Mouse (Mus musculus) kidney, postnatal 0 days (tissue): Measurements from ENCODE around the gene 1600002K03Rik. TPM values are rescaled to one million over a fixed set of nuclear protein-coding genes. Genes with fewer than 3 reads are reported as not detected.
A peak's percentile ranks its signal among the peaks of the same experiment; 100 is the strongest.
"Not testable (repeated sequence)": the region's sequence is repeated elsewhere in the genome, so short reads cannot be mapped to it uniquely, and the experiment has no call there.

Source experiments
- ATAC-seq: fragments of 200-750 bp; cut with Nextera tagmentation; replicated peaks from 2 replicates; pipeline ENCODE4 v1.8.0; 2017; ENCODE audit warnings: low read depth, moderate number of reproducible peaks, moderate TSS enrichment, moderate library complexity; ENCODE audit not compliant: low FRiP score
- DNase-seq: peaks from one replicate; pipeline ENCODE4 v3.0.0-alpha.2; 2016; ENCODE audit warnings: low spot score
- H3K27ac ChIP-seq: fragments of 300-500 bp; sonication (generic); 2 replicates; pipeline ENCODE4 v1.5.1; 2014; ENCODE audit warnings: mild to moderate bottlenecking
- H3K27me3 ChIP-seq: fragments of 300-500 bp; sonication (generic); 2 replicates; pipeline ENCODE4 v1.6.1; 2014; ENCODE audit warnings: low read length, mixed read lengths; ENCODE audit not compliant: insufficient read depth
- H3K36me3 ChIP-seq: fragments of 300-500 bp; sonication (generic); 2 replicates; pipeline ENCODE4 v1.6.1; 2014; ENCODE audit warnings: low read length, mixed read lengths; ENCODE audit not compliant: insufficient read depth
- H3K4me1 ChIP-seq: fragments of 300-500 bp; sonication (generic); replicated peaks from 2 replicates; pipeline ENCODE4 v1.6.1; 2014; ENCODE audit warnings: antibody characterized with exemption, low read length, mixed read lengths; ENCODE audit not compliant: insufficient read depth
- H3K4me2 ChIP-seq: fragments of 300-500 bp; sonication (generic); 2 replicates; pipeline ENCODE4 v1.6.1; 2014; ENCODE audit warnings: mild to moderate bottlenecking, low read length, moderate library complexity, mixed read lengths
- H3K4me3 ChIP-seq: fragments of 300-500 bp; sonication (generic); replicated peaks from 2 replicates; pipeline ENCODE4 v1.5.1; 2014; ENCODE audit warnings: low read depth, low read length
- H3K9ac ChIP-seq: fragments of 300-500 bp; sonication (generic); 2 replicates; pipeline ENCODE4 v1.6.1; 2014; ENCODE audit warnings: low read depth, low read length
- H3K9me3 ChIP-seq: fragments of 300-500 bp; sonication (generic); replicated peaks from 2 replicates; pipeline ENCODE4 v1.6.1; 2016; ENCODE audit warnings: low read length, inconsistent platforms, mixed read lengths
- CTCF ChIP-seq: IDR thresholded peaks from 2 replicates; pipeline ENCODE4 v1.5.1; 2016; ENCODE audit warnings: antibody characterized with exemption, low read depth, mild to moderate bottlenecking, moderate library complexity
- WGBS: fragments of 180-500 bp; shearing (Covaris S2); extraction: QIAGEN DNeasy Blood & Tissue Kit; methylation state at CpG from one replicate; pipeline ENCODE4 v1.1.7; 2014; 5-methylcytosine and 5-hydroxymethylcytosine counted together
- polyA plus RNA-seq: library from polyadenylated mRNA; unstranded; fragments of >200 nt; fragmentation: Nextera tagmentation; extraction: Ambion mirVana; gene quantifications from 2 replicates; pipeline ENCODE4 v1.2.1, GENCODE M21; 2015

1600002K03Rik gene
- polyA plus RNA-seq, 1 experiment from 2014 or later, result 11.0 TPM

DNA sequence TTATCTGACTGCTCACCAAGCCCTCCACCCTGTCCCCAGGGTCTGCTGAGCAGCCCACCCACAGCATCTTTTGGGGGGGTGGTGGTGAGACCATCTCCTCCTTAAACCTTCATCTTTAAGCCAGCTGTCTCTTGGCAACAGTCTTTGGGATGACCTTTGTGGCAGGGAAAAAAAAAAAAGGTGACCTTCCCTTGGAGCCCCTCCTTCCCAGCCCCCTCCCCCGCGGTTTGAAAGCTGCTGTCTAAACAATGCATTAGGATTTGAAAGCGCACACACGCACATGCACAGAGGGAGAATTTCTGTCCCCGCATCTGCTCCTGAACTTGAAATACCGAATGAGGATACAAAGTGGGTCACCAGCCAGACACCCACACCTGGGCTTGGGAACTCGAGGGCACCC is 31.3 kb downstream of the 1600002K03Rik start:
- 21% methylated on average over 7 of the region's 7 CpGs for WGBS
- Histone ChIP-seq H3K27me3 (no peaks in the 10 kb centered on the region), H3K36me3 (no peaks in the 10 kb centered on the region), H3K27ac (no peak overlapping the region), H3K4me2 (no peak overlapping the region), H3K4me1 (peaks cover 1% of the 10 kb centered on the region; the same call in 1 of the 2 replicates), H3K4me3 (no peak overlapping the region), H3K9me3 (no peaks in the 10 kb centered on the region), H3K9ac (no peak overlapping the region)
- DNase-seq (no peak), ATAC-seq (no peak)
- no peak for TF ChIP-seq CTCF

DNA sequence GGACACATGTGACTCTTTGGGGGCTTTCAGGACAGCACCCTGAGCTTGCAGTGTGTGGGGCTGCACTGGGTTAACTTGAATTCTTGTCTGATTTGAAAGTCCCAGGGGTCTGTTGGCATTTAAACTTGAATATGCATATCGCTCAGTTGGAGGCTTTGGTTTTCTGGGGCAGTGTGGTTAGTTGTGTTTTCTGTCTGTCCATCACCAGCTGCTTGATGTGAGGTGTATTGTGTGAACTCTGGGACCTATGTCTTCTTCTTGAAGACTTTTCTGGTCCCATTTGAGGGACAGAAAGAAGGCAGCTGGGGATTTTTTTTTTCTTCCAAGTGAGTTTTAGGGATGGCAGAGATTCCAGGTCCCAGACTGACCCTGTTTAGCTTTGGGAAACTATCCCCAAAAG is 34.5 kb downstream of the 1600002K03Rik start:
- WGBS, result 84% methylated on average over 1 of the region's 1 CpGs
- no peak overlapping the region for H3K4me3 ChIP-seq
- no peaks in the 10 kb centered on the region for H3K9me3 ChIP-seq
- TF ChIP-seq CTCF, result no peak
- no peaks in the 10 kb centered on the region for H3K27me3 ChIP-seq
- peaks cover 4% of the 10 kb centered on the region; the same call in 1 of the 2 replicates for H3K4me1 ChIP-seq
- no peak for DNase-seq
- no peak overlapping the region for H3K9ac ChIP-seq
- no peak overlapping the region for H3K27ac ChIP-seq
- no peak for ATAC-seq
- H3K4me2 ChIP-seq, result no peak overlapping the region
- no peaks in the 10 kb centered on the region for H3K36me3 ChIP-seq

DNA sequence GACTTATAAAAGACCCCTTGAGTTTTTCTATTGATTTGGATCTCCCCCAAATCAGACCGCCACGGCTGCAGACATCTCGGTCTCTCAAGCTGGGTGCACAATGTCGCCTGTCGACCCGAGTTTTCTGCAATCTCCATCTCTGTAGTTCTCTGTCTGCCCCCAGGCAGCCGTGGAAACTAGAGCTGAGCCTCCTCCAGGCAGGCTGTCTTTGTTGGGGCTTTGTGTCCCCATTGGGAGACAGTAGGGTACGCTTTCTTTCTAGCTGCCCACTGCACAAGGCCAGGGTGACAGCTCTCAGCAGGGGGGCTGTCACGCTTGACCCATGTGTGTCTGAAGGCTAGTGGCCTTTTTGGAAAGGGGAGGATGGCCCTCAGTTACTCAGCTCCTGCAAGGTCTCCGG is 34.9 kb downstream of the 1600002K03Rik start:
- peaks cover 4% of the 10 kb centered on the region; the same call in 1 of the 2 replicates for H3K4me1 ChIP-seq
- no peak overlapping the region for H3K4me3 ChIP-seq
- H3K4me2 ChIP-seq, result no peak overlapping the region
- no peak for TF ChIP-seq CTCF
- H3K9me3 ChIP-seq, result no peaks in the 10 kb centered on the region
- H3K27ac ChIP-seq, result no peak overlapping the region
- no peak for ATAC-seq
- H3K36me3 ChIP-seq, result no peaks in the 10 kb centered on the region
- no peak overlapping the region for H3K9ac ChIP-seq
- DNase-seq, result no peak
- 75% methylated on average over 10 of the region's 10 CpGs for WGBS
- H3K27me3 ChIP-seq, result no peaks in the 10 kb centered on the region

DNA sequence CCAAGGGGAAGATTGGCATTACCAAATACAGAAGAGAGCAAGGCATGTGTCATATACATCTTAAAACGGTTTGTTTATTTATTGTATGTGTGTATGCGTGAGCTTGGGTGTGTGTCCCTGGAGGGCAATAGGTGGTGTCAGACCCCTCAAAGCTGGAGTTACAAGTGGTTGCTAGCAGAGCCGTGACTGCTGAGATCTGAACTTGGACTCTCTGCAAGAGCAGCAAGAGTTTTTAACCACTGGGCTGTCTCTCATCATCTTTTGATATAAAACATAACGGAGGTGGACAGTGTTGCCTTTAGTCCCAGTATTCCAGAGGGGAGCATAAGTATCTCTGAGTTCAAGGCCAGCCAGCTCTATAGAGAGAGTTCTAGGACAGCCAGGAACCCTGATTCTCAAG is 35.5 kb downstream of the 1600002K03Rik start:
- DNase-seq, result no peak
- Histone ChIP-seq H3K9ac (no peak overlapping the region), H3K36me3 (no peaks in the 10 kb centered on the region), H3K27ac (no peak overlapping the region), H3K9me3 (no peaks in the 10 kb centered on the region), H3K4me2 (no peak overlapping the region), H3K4me1 (peaks cover 4% of the 10 kb centered on the region; the same call in 1 of the 2 replicates), H3K27me3 (no peaks in the 10 kb centered on the region), H3K4me3 (no peak overlapping the region)
- 76% methylated on average over 4 of the region's 4 CpGs for WGBS
- TF ChIP-seq CTCF, result no peak
- ATAC-seq, result no peak

DNA sequence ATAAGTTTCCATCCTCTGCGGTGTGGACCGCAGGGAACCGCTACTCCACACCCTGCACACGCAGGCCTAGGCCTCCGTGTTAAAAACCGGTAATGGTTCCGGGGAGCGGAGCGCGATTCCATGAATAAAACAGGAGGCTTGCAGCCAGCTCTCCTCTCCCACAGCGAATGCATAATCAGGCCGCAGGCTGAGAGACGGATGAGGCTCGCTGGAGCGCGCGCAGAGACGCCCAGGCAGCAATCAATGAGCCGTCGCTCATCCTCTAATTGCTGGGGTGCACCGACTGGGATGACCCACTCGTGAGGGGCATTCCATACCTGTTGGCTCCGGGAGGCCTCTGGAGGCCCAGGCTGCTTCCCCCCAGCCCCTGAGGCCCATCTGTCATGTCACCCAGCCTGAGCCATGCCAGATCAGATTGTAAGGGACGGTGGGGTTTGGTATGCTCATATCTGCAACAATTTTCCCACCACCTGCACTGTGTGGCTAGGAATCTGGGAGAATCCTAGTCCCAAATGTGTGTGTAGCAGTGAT is 36.2 kb downstream of the 1600002K03Rik start:
- Histone ChIP-seq H3K9ac (peak overlapping the region; percentile 18; the same call in 1 of the 2 replicates), H3K4me2 (peak overlapping the region; percentile 8; the same call in 1 of the 2 replicates), H3K4me3 (no peak overlapping the region), H3K9me3 (no peaks in the 10 kb centered on the region), H3K27ac (no peak overlapping the region), H3K27me3 (no peaks in the 10 kb centered on the region), H3K36me3 (no peaks in the 10 kb centered on the region), H3K4me1 (peaks cover 4% of the 10 kb centered on the region; the same call in 1 of the 2 replicates)
- TF ChIP-seq CTCF, result no peak
- 13% methylated on average over 24 of the region's 24 CpGs for WGBS
- ATAC-seq, result no peak
- peak; percentile 34 for DNase-seq

DNA sequence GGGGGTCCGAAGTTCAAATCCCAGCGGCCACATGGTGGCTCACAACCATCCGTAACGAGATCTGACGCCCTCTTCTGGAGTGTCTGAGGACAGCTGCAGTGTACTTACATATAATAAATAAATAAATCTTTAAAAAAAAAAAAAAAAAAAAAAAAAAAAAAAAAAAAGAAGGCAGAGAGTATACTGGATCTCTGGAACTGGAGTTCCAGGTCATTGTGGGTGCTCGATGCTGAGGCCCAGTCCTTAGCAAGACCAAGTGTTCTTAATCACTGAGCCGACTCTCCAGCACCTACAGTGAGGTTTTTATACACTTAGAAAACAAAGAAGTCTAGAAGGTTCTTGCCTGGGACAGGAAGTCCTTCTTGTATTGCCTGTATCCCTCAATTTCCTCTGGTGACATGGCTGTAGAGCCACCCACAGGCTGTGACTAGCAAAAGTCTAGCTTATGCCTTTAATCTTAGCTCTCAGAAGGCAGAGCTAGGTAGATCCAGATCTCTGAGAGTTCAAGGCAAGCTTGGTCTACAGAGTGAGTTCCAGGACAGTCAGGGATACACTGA is 38.9 kb downstream of the 1600002K03Rik start:
- WGBS, result 77% methylated on average over 7 of the region's 7 CpGs
- H3K4me3 ChIP-seq, H3K27me3 ChIP-seq, H3K4me2 ChIP-seq, ATAC-seq, H3K27ac ChIP-seq, H3K36me3 ChIP-seq, H3K9me3 ChIP-seq, H3K4me1 ChIP-seq, DNase-seq, H3K9ac ChIP-seq: not testable (repeated sequence)
